Mouse (Mus musculus) gastrocnemius, postnatal 25 days (tissue): ENCODE measurements around the gene Acat1. TPM values are rescaled to one million over a fixed set of nuclear protein-coding genes. Genes with fewer than 3 reads are reported as not detected.

Source experiments
- DNase-seq: peaks from one replicate; pipeline ENCODE4 v3.0.0; 2022
- long read RNA-seq, 2 experiments: library from polyadenylated mRNA; stranded (forward); transcript quantifications; one replicate each; pipeline ENCODE4 v2.0.0; 2021
- total RNA-seq, 2 experiments: library from RNA; stranded (reverse); gene quantifications; 1 replicate in 1 of 2; 2 replicates in 1 of 2; pipeline ENCODE4 v1.2.3; 2021

The Acat1 gene
- 100 to 1,000 TPM in 1 of 2 experiments, 10 to 100 TPM in 1; 84.1 to 102 TPM for total RNA-seq
- long read RNA-seq, experiment 1, transcript Acat1-201 (12 exons, 3,405 nt), result major isoform, 138 of 192 reads
- long read RNA-seq, experiment 1, partial matches to known transcripts, result 10 of 192 reads
- long read RNA-seq, experiment 1, other reads (novel, unspliced or antisense), result 43 of 192 reads
- long read RNA-seq, experiment 2, transcript Acat1-201 (12 exons, 3,405 nt), result major isoform, 220 of 260 reads
- long read RNA-seq, experiment 2, partial matches to known transcripts, result 11 of 260 reads
- long read RNA-seq, experiment 2, other reads (novel, unspliced or antisense), result 29 of 260 reads

- DNase-seq, result peak; percentile 94
These were observed at the start of gene Acat1 for GRCm38 (mm10) chr9:53609968-53610781. TSS of gene Acat1 (minus strand) at chr9:53610382.

GRCm38 (mm10) chr9:53634796-53635195, 24.6 kb upstream of the Acat1 start:
- no peak for DNase-seq

GRCm38 (mm10) chr9:53615246-53615645, 5.1 kb upstream of the Acat1 start:
- no peak for DNase-seq

DNA sequence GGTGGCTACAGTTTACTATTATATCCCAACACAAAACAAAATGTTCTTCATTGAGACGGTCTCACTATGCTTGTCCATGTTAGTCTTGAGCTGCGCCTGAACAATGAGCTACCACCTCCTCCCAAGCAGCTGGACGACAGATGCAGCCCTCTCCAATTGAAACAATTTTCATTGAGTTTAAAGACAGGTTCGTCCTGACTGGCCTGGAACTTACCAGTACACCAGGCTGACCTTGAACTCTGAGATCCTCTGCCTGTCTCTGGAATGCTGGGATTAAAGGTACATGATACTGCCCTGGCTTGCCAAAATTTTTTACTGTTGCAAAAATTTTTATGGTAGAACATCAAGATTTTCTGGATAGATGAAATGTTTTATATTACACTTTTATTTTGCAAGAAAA, 4.1 kb upstream of the Acat1 start:
- DNase-seq, result no peak

DNA sequence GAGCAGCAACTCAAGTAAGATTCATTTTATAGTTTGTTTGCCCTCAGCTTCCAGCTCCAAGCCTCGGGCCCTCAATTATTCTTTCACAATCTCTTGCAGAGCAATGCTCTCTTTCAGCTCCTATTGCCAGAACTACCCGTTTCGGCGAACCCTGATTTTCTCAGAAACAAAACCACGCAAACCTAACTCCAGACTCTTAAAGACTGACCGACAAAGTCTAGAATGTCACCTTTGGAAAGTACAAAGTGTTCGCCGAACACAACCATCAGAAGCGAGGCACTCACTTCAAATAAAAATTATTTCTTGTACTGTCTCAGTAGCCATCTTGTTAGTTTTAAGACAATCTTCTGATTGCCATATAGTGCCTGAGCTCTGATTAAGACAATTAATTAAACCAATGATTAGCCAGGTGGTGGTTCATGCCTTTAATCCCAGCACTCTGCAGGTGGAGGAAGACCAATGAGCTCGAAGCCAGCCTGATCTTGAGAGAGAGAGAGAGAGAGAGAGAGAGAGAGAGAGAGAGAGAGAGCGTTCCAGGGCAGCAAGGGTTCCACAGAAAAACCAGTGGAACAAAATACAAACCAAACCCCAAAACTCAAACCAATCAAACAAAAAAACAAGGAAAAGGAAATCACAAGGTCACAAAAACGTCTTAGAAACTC, 745 bp downstream of the Acat1 start:
- no peak for DNase-seq

DNA sequence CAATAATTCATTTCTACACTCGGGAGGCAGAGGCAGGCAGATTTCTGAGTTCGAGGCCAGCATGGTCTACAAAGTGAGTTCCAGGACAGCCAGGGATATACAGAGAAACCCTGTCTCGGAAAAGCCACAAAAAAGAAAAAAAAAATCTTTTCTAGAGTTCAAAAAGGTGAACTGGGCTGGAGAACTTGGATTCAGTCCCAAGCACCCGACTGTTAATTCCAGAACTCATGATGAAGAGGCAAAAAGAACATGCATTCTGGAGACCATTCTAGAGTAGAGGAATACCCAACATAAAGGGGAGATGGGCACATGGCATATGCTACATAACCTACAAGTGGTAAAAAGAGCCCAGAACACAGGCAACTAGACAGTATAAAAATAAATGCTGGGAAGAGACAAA, 2.4 kb downstream of the Acat1 start:
- DNase-seq, result no peak

GRCm38 (mm10) chr9:53607192-53607591, 3.0 kb downstream of the Acat1 start:
- no peak for DNase-seq

DNA sequence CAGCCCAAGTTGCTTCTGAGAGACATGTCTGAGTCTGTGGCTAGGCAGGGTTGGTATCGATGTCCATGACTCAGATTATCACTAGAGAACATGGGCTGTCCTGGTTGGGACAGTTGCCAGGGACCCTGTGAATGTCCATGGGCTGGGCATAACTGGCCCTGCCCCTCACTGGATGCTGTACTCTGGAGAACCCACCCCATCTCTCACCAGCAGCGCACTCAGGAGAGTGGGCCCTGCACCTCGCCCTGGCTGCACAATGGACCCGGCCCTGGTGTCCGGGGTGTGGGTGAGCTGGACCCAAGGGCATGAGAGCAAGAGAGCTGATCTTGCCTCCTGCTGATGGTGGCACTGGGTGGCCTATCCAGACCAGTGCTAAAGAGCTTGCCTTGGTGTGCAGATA, 5.2 kb downstream of the Acat1 start:
- DNase-seq, result no peak

- DNase-seq, result no peak
These were observed 6.3 kb downstream of the Acat1 start for GRCm38 (mm10) chr9:53603849-53604248.

DNA sequence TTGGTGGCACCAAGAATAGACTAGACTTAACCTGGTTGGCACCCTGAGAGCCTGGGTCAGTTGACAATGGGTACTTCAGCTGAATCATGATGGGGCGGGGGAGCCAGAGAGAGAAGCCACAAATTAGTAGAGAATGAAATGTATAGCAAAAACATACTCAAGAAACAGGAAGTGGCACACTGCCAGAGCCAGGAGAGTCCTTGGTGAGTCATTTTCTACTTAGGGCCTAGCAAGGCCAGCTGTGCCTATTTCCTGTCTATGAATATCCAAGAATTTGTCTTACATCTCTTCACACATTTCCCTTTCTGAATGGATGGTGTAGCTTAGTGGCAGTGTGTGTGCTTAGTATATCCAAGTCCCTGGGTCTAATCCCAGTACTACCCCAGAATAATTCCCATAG, 6.8 kb downstream of the Acat1 start:
- no peak for DNase-seq

DNA sequence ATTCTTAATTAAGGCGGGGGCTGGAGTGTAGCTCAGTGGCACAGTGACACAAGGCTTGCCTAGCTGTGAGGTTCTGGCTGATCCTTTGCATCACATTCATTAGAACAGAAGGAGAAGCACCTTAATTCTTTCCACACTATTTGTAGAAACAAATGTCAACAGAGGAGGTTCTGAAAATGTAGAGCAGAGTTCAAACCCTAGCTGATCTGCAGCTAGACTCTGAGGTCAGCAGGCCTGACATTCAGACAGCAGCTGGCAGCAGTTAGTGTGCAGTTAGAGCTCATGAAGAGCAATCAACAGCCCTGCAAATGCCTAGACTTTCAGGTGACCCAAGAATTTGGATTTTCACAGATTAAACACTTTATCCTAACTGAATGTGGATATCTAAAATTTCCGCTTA, 8.6 kb downstream of the Acat1 start:
- no peak for DNase-seq

DNA sequence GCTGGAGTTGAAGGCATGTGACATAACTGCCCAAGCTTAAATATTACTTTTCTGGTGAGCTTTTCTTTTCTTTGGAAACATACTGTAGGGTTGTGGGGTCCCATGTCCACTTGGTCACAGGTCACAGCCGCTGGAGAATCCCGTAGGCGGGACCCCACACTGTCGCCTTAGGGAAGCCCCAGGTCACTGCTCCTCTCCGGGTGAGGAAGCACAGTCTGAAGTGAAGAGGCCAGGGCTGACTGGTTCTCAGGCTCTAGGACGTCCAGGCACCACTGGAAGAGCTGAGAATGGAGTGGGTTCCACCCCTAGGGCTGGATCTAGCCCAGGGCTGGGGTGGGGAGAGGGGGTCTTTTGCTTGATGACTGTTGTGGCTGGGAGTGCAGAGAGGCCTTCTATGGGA, 11.6 kb downstream of the Acat1 start:
- DNase-seq, result no peak

GRCm38 (mm10) chr9:53596971-53597600, 13.1 kb downstream of the Acat1 start:
- no peak for DNase-seq

DNA sequence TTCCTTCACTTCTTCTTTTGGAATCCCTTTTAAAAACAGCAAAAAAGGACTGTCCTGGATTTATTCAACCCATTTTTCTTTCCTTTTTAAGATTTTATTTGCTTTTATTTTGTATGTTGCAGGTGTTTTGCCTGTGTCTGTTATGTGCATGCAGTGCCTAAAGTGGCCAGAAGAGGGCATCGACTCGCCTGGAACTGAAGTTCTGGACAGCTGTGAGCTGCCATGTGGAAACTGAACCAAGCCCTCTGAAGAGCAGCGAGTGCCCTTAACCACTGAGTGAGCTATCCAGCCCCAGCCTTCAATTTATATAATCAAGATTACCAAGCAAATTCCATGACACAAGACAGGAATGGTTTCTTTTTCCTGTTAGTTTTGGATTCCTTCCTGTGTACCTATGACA, 15.4 kb downstream of the Acat1 start:
- DNase-seq, result peak; percentile 40

- no peak for DNase-seq
These were observed 28.3 kb downstream of the Acat1 start for GRCm38 (mm10) chr9:53581870-53582269.

GRCm38 (mm10) chr9:53575721-53576120, 34.5 kb downstream of the Acat1 start:
- no peak for DNase-seq

- no peak for DNase-seq
These were observed 37.5 kb downstream of the Acat1 start for GRCm38 (mm10) chr9:53572516-53573307.

DNA sequence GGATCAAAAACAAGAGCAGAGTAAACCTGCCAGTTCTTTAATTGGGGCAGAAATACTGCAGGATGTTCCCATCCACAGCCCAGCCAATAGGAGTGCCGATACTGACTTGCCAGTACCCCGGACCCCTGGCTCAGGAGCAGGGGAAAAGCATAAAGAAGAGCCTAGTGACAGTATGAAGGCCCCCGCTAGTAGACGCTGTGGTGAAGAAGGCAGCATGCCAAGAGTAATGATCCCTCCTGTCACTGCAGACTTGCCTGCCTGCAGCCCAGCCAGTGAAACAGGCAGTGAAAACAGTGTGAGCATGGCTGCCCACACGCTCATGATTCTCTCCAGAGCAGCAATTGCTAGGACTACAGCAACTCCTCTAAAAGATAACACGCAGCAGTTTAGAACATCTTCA, 39.5 kb downstream of the Acat1 start:
- no peak for DNase-seq

- peak; percentile 4 for DNase-seq
These were observed 72.7 kb downstream of the Acat1 start for GRCm38 (mm10) chr9:53537336-53537965.

GRCm38 (mm10) chr9:53536558-53537320, 73.4 kb downstream of the Acat1 start, which contains the start of the genes Atm and Npat:
TSS of gene Atm (minus strand) at chr9:53536740.
TSS of gene Npat (plus strand) at chr9:53537047.
- peak; percentile 100 for DNase-seq
